Mouse (Mus musculus) lung, embryonic 15.5 days (tissue): Measurements from ENCODE around the gene Smoc1. TPM values are rescaled to one million over a fixed set of nuclear protein-coding genes. Genes with fewer than 3 reads are reported as not detected.

Experiments
- ATAC-seq: fragments of 200-750 bp; cut with Nextera tagmentation; 2 replicates; pipeline ENCODE4 v1.8.0; 2017; ENCODE audit warnings: moderate number of reproducible peaks, borderline replicate concordance; ENCODE audit not compliant: low FRiP score, low TSS enrichment; ENCODE audit errors: extremely low read depth
- H3K27ac ChIP-seq: fragments of 300-500 bp; sonication (generic); 2 replicates; pipeline ENCODE4 v1.5.1; 2015; ENCODE audit warnings: moderate library complexity, mild to moderate bottlenecking, inconsistent platforms
- H3K27me3 ChIP-seq: fragments of 300-500 bp; sonication (generic); 2 replicates; pipeline ENCODE4 v1.6.1; 2015; ENCODE audit warnings: inconsistent platforms
- H3K36me3 ChIP-seq: fragments of 300-500 bp; sonication (generic); 2 replicates; pipeline ENCODE4 v1.6.1; 2015; ENCODE audit warnings: inconsistent platforms
- H3K4me1 ChIP-seq: fragments of 300-500 bp; sonication (generic); 2 replicates; pipeline ENCODE4 v1.6.1; 2015; ENCODE audit warnings: inconsistent platforms
- H3K4me2 ChIP-seq: fragments of 300-500 bp; sonication (generic); 2 replicates; pipeline ENCODE4 v1.6.1; 2015; ENCODE audit warnings: inconsistent platforms, mild to moderate bottlenecking, moderate library complexity
- H3K4me3 ChIP-seq: fragments of 300-500 bp; sonication (generic); 2 replicates; pipeline ENCODE4 v1.5.1; 2015; ENCODE audit warnings: mild to moderate bottlenecking, inconsistent platforms
- H3K9ac ChIP-seq: fragments of 300-500 bp; sonication (generic); 2 replicates; pipeline ENCODE4 v1.6.1; 2015; ENCODE audit warnings: inconsistent platforms
- H3K9me3 ChIP-seq: fragments of 300-500 bp; sonication (generic); 2 replicates; pipeline ENCODE4 v1.6.1; 2016; ENCODE audit warnings: inconsistent platforms
- WGBS: fragments of 180-500 bp; shearing (Covaris S2); methylation state at CpG from one replicate; pipeline ENCODE4 v1.1.7; 2015; 5-methylcytosine and 5-hydroxymethylcytosine counted together
- polyA plus RNA-seq: library from polyadenylated mRNA; unstranded; fragments of >200 nt; fragmentation: Nextera tagmentation; extraction: Ambion mirVana; gene quantifications from 2 replicates; pipeline ENCODE4 v1.2.1, GENCODE M21; 2015

The Smoc1 gene
- polyA plus RNA-seq, 1 experiment from 2014 or later, result 1.3 TPM

GRCm38 (mm10) chr12:81139463-81139862 is 112.9 kb downstream of the Smoc1 start:
- no peak overlapping the region for H3K9ac ChIP-seq
- H3K36me3 ChIP-seq, result no peaks in the 10 kb centered on the region
- no peaks in the 10 kb centered on the region for H3K9me3 ChIP-seq
- H3K27ac ChIP-seq, result no peak overlapping the region
- ATAC-seq, result no peak
- H3K4me2 ChIP-seq, result no peak overlapping the region
- WGBS, result 87% methylated on average over 6 of the region's 6 CpGs
- no peaks in the 10 kb centered on the region for H3K27me3 ChIP-seq
- no peak overlapping the region for H3K4me3 ChIP-seq
- no peaks in the 10 kb centered on the region for H3K4me1 ChIP-seq

- no peaks in the 10 kb centered on the region for H3K36me3 ChIP-seq
- H3K4me3 ChIP-seq, result no peak overlapping the region
- WGBS, result 50% methylated on average over 9 of the region's 9 CpGs
- H3K4me1 ChIP-seq, result no peaks in the 10 kb centered on the region
- peak overlapping the region; percentile 27; the same call in 1 of the 2 replicates for H3K27ac ChIP-seq
- ATAC-seq, result peak; percentile 56; the same call in 1 of the 2 replicates
- no peaks in the 10 kb centered on the region for H3K27me3 ChIP-seq
- no peaks in the 10 kb centered on the region for H3K9me3 ChIP-seq
- no peak overlapping the region for H3K4me2 ChIP-seq
- H3K9ac ChIP-seq, result no peak overlapping the region
Observed at GRCm38 (mm10) chr12:81140594-81141328, 114.2 kb downstream of the Smoc1 start.

GRCm38 (mm10) chr12:81141329-81141711 is 114.7 kb downstream of the Smoc1 start:
- H3K27me3 ChIP-seq, result no peaks in the 10 kb centered on the region

GRCm38 (mm10) chr12:81142231-81142630 is 115.6 kb downstream of the Smoc1 start:
- Histone ChIP-seq H3K4me3 (no peak overlapping the region), H3K4me1 (no peaks in the 10 kb centered on the region), H3K9ac (no peak overlapping the region), H3K27me3 (no peaks in the 10 kb centered on the region), H3K27ac (no peak overlapping the region), H3K4me2 (no peak overlapping the region), H3K9me3 (no peaks in the 10 kb centered on the region), H3K36me3 (no peaks in the 10 kb centered on the region)
- WGBS, result 85% methylated on average over 3 of the region's 3 CpGs
- ATAC-seq, result no peak

More at GRCm38 (mm10) chr12:81141329-81141711, 114.7 kb downstream of the Smoc1 start:
- Histone ChIP-seq H3K9ac (no peak overlapping the region), H3K9me3 (no peaks in the 10 kb centered on the region), H3K27ac (no peak overlapping the region), H3K4me2 (no peak overlapping the region), H3K4me3 (no peak overlapping the region), H3K4me1 (no peaks in the 10 kb centered on the region), H3K36me3 (no peaks in the 10 kb centered on the region)
- 33% methylated on average over 7 of the region's 7 CpGs for WGBS
- peak; percentile 56; the same call in 1 of the 2 replicates for ATAC-seq

- no peaks in the 10 kb centered on the region for H3K9me3 ChIP-seq
- WGBS, result 38% methylated on average over 10 of the region's 10 CpGs
- H3K4me1 ChIP-seq, result no peaks in the 10 kb centered on the region
- H3K36me3 ChIP-seq, result no peaks in the 10 kb centered on the region
- H3K27me3 ChIP-seq, result no peaks in the 10 kb centered on the region
- no peak overlapping the region for H3K27ac ChIP-seq
- ATAC-seq, result no peak
- no peak overlapping the region for H3K9ac ChIP-seq
- no peak overlapping the region for H3K4me2 ChIP-seq
- H3K4me3 ChIP-seq, result no peak overlapping the region
Observed at GRCm38 (mm10) chr12:81144201-81144600, 117.6 kb downstream of the Smoc1 start.

GRCm38 (mm10) chr12:81146417-81147180 is 120.0 kb downstream of the Smoc1 start:
- no peaks in the 10 kb centered on the region for H3K9me3 ChIP-seq
- no peak overlapping the region for H3K9ac ChIP-seq
- H3K4me3 ChIP-seq, result no peak overlapping the region
- no peaks in the 10 kb centered on the region for H3K36me3 ChIP-seq
- no peaks in the 10 kb centered on the region for H3K4me1 ChIP-seq
- no peak overlapping the region for H3K27ac ChIP-seq
- 49% methylated on average over 10 of the region's 10 CpGs for WGBS
- no peaks in the 10 kb centered on the region for H3K27me3 ChIP-seq
- ATAC-seq, result no peak
- H3K4me2 ChIP-seq, result no peak overlapping the region

GRCm38 (mm10) chr12:81147956-81148355 is 121.3 kb downstream of the Smoc1 start:
- no peaks in the 10 kb centered on the region for H3K4me1 ChIP-seq
- 90% methylated on average over 6 of the region's 6 CpGs for WGBS

GRCm38 (mm10) chr12:81150917-81151316 is 124.3 kb downstream of the Smoc1 start:
- H3K4me3 ChIP-seq, result no peak overlapping the region
- no peaks in the 10 kb centered on the region for H3K9me3 ChIP-seq
- no peak for ATAC-seq
- no peak overlapping the region for H3K4me2 ChIP-seq
- 68% methylated on average over 5 of the region's 5 CpGs for WGBS
- no peaks in the 10 kb centered on the region for H3K36me3 ChIP-seq
- H3K9ac ChIP-seq, result no peak overlapping the region
- H3K4me1 ChIP-seq, result no peaks in the 10 kb centered on the region
- no peak overlapping the region for H3K27ac ChIP-seq
- H3K27me3 ChIP-seq, result no peaks in the 10 kb centered on the region

More at GRCm38 (mm10) chr12:81147956-81148355, 121.3 kb downstream of the Smoc1 start:
- ATAC-seq, result no peak
- H3K9me3 ChIP-seq, result no peaks in the 10 kb centered on the region
- H3K27me3 ChIP-seq, result no peaks in the 10 kb centered on the region
- no peaks in the 10 kb centered on the region for H3K36me3 ChIP-seq
- no peak overlapping the region for H3K27ac ChIP-seq
- no peak overlapping the region for H3K9ac ChIP-seq
- no peak overlapping the region for H3K4me3 ChIP-seq
- no peak overlapping the region for H3K4me2 ChIP-seq

DNA sequence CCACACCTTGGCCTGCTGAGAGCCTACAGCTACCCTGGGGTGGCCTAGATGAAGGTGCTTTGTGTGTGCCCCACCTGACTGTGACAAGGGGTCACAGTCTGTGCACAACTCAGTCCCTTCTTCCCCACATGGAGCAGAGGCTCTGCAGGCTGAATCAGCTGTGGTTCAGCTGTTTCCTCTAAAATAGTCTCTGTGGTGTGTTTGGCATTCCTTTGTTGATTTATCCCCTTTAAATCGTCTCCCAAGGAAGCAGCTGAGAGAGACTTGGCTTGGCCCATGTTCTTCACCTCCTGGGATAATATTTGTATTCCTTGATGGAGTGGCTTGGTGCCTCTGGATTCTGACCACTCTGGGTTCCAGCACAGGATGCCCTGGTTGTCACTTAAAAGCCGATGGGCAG is 125.5 kb downstream of the Smoc1 start:
- Histone ChIP-seq H3K9me3 (no peaks in the 10 kb centered on the region), H3K9ac (no peak overlapping the region), H3K4me2 (no peak overlapping the region), H3K4me1 (no peaks in the 10 kb centered on the region), H3K4me3 (no peak overlapping the region), H3K36me3 (no peaks in the 10 kb centered on the region), H3K27me3 (no peaks in the 10 kb centered on the region), H3K27ac (no peak overlapping the region)
- ATAC-seq, result no peak
- 36% methylated on average over 2 of the region's 2 CpGs for WGBS

DNA sequence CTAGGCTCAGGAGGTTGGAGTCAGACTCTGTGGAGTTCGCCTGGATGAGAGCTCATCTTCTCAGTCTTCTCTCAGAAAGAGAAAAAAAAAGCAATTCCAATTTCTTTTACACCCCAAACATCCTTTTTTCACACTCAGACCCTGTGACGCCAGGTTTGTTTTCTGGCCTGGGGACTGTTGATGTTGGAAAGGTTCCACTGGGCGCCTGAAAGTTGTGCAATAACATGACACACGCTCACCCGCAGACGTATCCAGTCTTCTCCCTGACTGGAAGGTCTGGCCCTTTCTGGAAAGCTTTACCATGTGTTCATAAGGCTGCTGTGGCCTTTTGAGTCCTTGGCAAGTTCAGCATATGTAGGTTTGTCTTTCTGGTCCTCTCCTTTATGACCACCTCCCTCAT is 129.1 kb downstream of the Smoc1 start:
- Histone ChIP-seq H3K9ac (no peak overlapping the region), H3K4me2 (no peak overlapping the region), H3K27me3 (no peaks in the 10 kb centered on the region), H3K9me3 (no peaks in the 10 kb centered on the region), H3K27ac (no peak overlapping the region), H3K4me3 (no peak overlapping the region), H3K4me1 (no peaks in the 10 kb centered on the region), H3K36me3 (no peaks in the 10 kb centered on the region)
- no peak for ATAC-seq
- 58% methylated on average over 6 of the region's 6 CpGs for WGBS

DNA sequence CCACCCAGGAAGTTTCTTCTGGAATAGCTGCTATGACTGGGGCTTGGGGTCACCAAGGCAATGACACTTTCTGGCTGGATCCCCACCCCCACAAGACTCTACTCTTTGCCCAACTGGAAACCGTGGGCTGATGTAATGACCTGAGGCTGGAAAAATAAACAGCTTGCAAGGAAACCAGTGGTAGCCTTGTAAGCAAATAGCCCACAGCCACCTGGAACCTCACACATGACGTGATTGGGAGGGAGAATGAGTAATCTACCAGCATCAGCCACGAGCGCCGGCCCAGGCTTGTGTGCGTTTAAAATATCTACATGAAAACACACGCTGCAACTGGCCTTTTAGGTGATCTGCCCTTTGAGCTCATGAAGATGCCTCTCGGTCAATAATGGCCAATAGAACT is 130.2 kb downstream of the Smoc1 start:
- Histone ChIP-seq H3K27ac (no peak overlapping the region), H3K9ac (no peak overlapping the region), H3K36me3 (no peaks in the 10 kb centered on the region), H3K9me3 (no peaks in the 10 kb centered on the region), H3K4me2 (no peak overlapping the region), H3K4me1 (no peaks in the 10 kb centered on the region), H3K27me3 (no peaks in the 10 kb centered on the region), H3K4me3 (no peak overlapping the region)
- 53% methylated on average over 8 of the region's 8 CpGs for whole genome bisulfite sequencing
- ATAC-seq, result no peak

DNA sequence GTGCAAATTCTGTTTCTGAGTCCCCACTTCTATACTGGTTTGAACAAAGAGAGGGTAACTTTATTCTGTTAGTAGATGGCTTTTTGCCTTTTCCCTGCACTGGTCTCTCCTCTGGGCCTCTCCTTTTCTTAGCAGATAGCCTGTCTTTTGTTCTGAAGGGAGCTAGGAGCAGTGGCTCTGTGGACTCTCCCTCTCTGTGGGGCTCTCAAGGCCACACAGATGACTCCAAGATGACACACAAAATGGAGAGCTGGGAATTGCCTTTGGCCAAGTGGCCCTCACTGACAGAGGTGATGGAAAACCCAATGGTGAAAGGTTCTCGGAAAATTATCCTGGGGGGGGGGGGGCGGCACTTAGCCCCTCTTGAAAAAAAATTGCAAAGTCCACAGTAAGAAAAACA is 133.3 kb downstream of the Smoc1 start:
- no peak overlapping the region for H3K4me2 ChIP-seq
- H3K36me3 ChIP-seq, result no peaks in the 10 kb centered on the region
- no peak overlapping the region for H3K27ac ChIP-seq
- 25% methylated on average over 2 of the region's 2 CpGs for WGBS
- H3K9me3 ChIP-seq, result no peaks in the 10 kb centered on the region
- H3K4me3 ChIP-seq, result no peak overlapping the region
- no peaks in the 10 kb centered on the region for H3K27me3 ChIP-seq
- ATAC-seq, result no peak
- no peaks in the 10 kb centered on the region for H3K4me1 ChIP-seq
- H3K9ac ChIP-seq, result no peak overlapping the region
